Mouse (Mus musculus) midbrain, postnatal 0 days (tissue): Measurements from ENCODE around the gene Polr2b. TPM values are rescaled to one million over a fixed set of nuclear protein-coding genes. Genes with fewer than 3 reads are reported as not detected.

ENCODE experiments used
- ATAC-seq: fragments of 200-750 bp; cut with Nextera tagmentation; 2 replicates; pipeline ENCODE4 v1.8.0; 2017; ENCODE audit warnings: moderate number of reproducible peaks, mild to moderate bottlenecking, moderate TSS enrichment, moderate library complexity; ENCODE audit not compliant: low FRiP score
- DNase-seq: peaks from one replicate; pipeline ENCODE4 v3.0.0-alpha.2; 2015; ENCODE audit warnings: low spot score
- H3K27ac ChIP-seq: fragments of 300-500 bp; sonication (generic); 2 replicates; pipeline ENCODE4 v1.5.1; 2014; ENCODE audit warnings: low read depth, mild to moderate bottlenecking, low read length, mixed read lengths
- H3K27me3 ChIP-seq: fragments of 300-500 bp; sonication (generic); 2 replicates; pipeline ENCODE4 v1.6.1; 2014; ENCODE audit warnings: low read length, control low read depth, mixed read lengths; ENCODE audit not compliant: insufficient read depth
- H3K36me3 ChIP-seq: fragments of 300-500 bp; sonication (generic); 2 replicates; pipeline ENCODE4 v1.6.1; 2014; ENCODE audit warnings: low read length, control low read depth, mixed read lengths; ENCODE audit not compliant: insufficient read depth
- H3K4me1 ChIP-seq: fragments of 300-500 bp; sonication (generic); 2 replicates; pipeline ENCODE4 v1.6.1; 2014; ENCODE audit warnings: mild to moderate bottlenecking, control low read depth, antibody characterized with exemption, low read length, mixed read lengths; ENCODE audit not compliant: insufficient read depth
- H3K4me2 ChIP-seq: fragments of 300-500 bp; sonication (generic); 2 replicates; pipeline ENCODE4 v1.6.1; 2014; ENCODE audit warnings: low read depth, mild to moderate bottlenecking, low read length, mixed read lengths; ENCODE audit not compliant: poor library complexity, severe bottlenecking
- H3K4me3 ChIP-seq: fragments of 300-500 bp; sonication (generic); 2 replicates; pipeline ENCODE4 v1.5.1; 2014; ENCODE audit warnings: low read depth, mild to moderate bottlenecking, low read length, moderate library complexity
- H3K9ac ChIP-seq: fragments of 300-500 bp; sonication (generic); replicated peaks from 2 replicates; pipeline ENCODE4 v1.6.1; 2014; ENCODE audit warnings: mild to moderate bottlenecking, low read length, moderate library complexity, mixed read lengths; ENCODE audit not compliant: poor library complexity, severe bottlenecking
- H3K9me3 ChIP-seq: fragments of 300-500 bp; sonication (generic); 2 replicates; pipeline ENCODE4 v1.6.1; 2016; ENCODE audit warnings: low read length, control low read depth
- CTCF ChIP-seq: IDR thresholded peaks from 2 replicates; pipeline ENCODE4 v1.5.1; 2016; ENCODE audit warnings: antibody characterized with exemption, mild to moderate bottlenecking
- WGBS: fragments of 180-500 bp; shearing (Covaris S2); extraction: QIAGEN DNeasy Blood & Tissue Kit; methylation state at CpG from one replicate; pipeline ENCODE4 v1.1.7; 2014; 5-methylcytosine and 5-hydroxymethylcytosine counted together
- polyA plus RNA-seq: library from polyadenylated mRNA; unstranded; fragments of >200 nt; fragmentation: Nextera tagmentation; extraction: Ambion mirVana; gene quantifications from 2 replicates; pipeline ENCODE4 v1.2.1, GENCODE M21; 2015
- total RNA-seq: library from RNA; depleted of rRNA; stranded (reverse); fragments of >200 nt; gene quantifications from 2 replicates; pipeline ENCODE4 v1.2.3, GENCODE M21; 2014

Polr2b gene
- total and polyA plus RNA-seq, 2 experiments from 2014 or later: 52.0 to 70.2 TPM

- WGBS: 96% methylated on average over 5 of the region's 5 CpGs
- peak; percentile 62 for TF ChIP-seq CTCF
- DNase-seq: no peak
Measured at GRCm38 (mm10) chr5:77275950-77276349, 34.0 kb upstream of the Polr2b start.

GRCm38 (mm10) chr5:77277204-77277603 is 32.7 kb upstream of the Polr2b start:
- Histone ChIP-seq H3K9ac (no peak overlapping the region), H3K4me2 (no peak overlapping the region), H3K4me1 (no peaks in the 10 kb centered on the region), H3K27ac (no peak overlapping the region), H3K4me3 (no peak overlapping the region), H3K27me3 (no peaks in the 10 kb centered on the region), H3K36me3 (peaks cover 8% of the 10 kb centered on the region; the same call in 1 of the 2 replicates), H3K9me3 (no peaks in the 10 kb centered on the region)
- TF ChIP-seq CTCF: no peak
- 98% methylated on average over 6 of the region's 6 CpGs for WGBS
- no peak for DNase-seq
- no peak for ATAC-seq

More at GRCm38 (mm10) chr5:77275950-77276349, 34.0 kb upstream of the Polr2b start:
- Histone ChIP-seq H3K27me3 (no peaks in the 10 kb centered on the region), H3K4me3 (no peak overlapping the region), H3K36me3 (peaks cover 3% of the 10 kb centered on the region; the same call in 1 of the 2 replicates), H3K27ac (no peak overlapping the region), H3K9ac (no peak overlapping the region), H3K4me2 (no peak overlapping the region), H3K4me1 (no peaks in the 10 kb centered on the region), H3K9me3 (no peaks in the 10 kb centered on the region)
- no peak for ATAC-seq

- Histone ChIP-seq H3K27ac (no peak overlapping the region), H3K4me2 (no peak overlapping the region), H3K4me3 (no peak overlapping the region), H3K9me3 (no peaks in the 10 kb centered on the region), H3K4me1 (no peaks in the 10 kb centered on the region), H3K36me3 (peaks cover 17% of the 10 kb centered on the region; the same call in 1 of the 2 replicates), H3K27me3 (no peaks in the 10 kb centered on the region), H3K9ac (no peak overlapping the region)
- no peak for TF ChIP-seq CTCF
- 88% methylated on average over 20 of the region's 20 CpGs for WGBS
- no peak for ATAC-seq
- no peak for DNase-seq
Measured at GRCm38 (mm10) chr5:77281518-77282174, 28.3 kb upstream of the Polr2b start.

- Histone ChIP-seq H3K4me3 (no peak overlapping the region), H3K9me3 (no peaks in the 10 kb centered on the region), H3K9ac (no peak overlapping the region), H3K27ac (no peak overlapping the region), H3K4me2 (no peak overlapping the region), H3K4me1 (no peaks in the 10 kb centered on the region), H3K36me3 (peaks cover 17% of the 10 kb centered on the region; the same call in 1 of the 2 replicates), H3K27me3 (no peaks in the 10 kb centered on the region)
- no peak; the same call in 1 of the 2 replicates for ATAC-seq
- WGBS: 88% methylated on average over 9 of the region's 9 CpGs
- TF ChIP-seq CTCF: no peak
- peak; percentile 73 for DNase-seq
Measured at GRCm38 (mm10) chr5:77282242-77282641, 27.7 kb upstream of the Polr2b start.

DNA sequence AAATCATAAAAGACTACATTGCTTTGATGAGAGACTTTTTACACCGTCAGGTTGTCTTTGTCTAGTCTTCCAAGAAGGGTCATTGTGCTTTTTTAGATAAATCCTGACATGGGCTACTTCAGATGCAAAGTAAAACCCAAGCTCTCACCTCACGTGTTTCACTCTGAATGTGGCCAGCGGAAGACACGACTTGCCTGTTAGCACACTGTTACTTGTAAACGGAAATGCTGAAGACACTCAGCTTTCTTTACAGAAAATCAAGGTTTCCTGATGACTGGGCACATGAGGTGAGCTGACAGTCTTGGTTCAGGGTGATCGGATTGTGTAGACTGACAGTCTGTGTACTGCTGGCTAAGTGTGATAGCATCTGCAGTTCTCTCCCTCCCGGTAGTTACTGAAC is 24.3 kb upstream of the Polr2b start:
- ATAC-seq (no peak), DNase-seq (no peak)
- peaks cover 37% of the 10 kb centered on the region for H3K36me3 ChIP-seq
- H3K9ac ChIP-seq: no peak overlapping the region
- no peak overlapping the region for H3K27ac ChIP-seq
- WGBS: 77% methylated on average over 7 of the region's 7 CpGs
- H3K4me2 ChIP-seq: no peak overlapping the region
- no peaks in the 10 kb centered on the region for H3K4me1 ChIP-seq
- no peak overlapping the region for H3K4me3 ChIP-seq
- H3K9me3 ChIP-seq: no peaks in the 10 kb centered on the region
- TF ChIP-seq CTCF: no peak
- no peaks in the 10 kb centered on the region for H3K27me3 ChIP-seq

DNA sequence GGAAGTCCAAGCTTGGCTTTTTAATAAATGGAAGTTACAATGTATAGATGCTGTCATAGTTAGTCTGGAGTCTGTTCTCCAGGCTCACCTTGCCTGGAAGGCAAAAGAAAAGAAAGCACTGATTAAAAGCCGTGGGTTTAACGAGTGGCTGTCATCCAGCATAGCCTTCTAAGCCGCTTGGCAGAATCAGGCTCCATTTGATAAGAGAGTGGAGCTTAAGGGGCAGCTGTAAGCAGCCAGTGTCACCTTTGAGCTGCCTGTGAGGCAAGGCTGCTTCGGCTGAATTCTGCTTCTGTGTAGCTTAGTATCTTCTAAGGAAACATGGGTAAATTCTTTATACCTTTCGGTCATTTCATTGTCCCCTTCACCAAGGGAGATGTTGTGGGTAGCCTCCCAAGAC is 23.0 kb upstream of the Polr2b start:
- ATAC-seq: no peak

More for the DNA sequence above, 23.0 kb upstream of the Polr2b start:
- H3K9me3 ChIP-seq: no peaks in the 10 kb centered on the region
- TF ChIP-seq CTCF: no peak
- no peak overlapping the region for H3K4me3 ChIP-seq
- H3K36me3 ChIP-seq: peaks cover 32% of the 10 kb centered on the region
- H3K27me3 ChIP-seq: no peaks in the 10 kb centered on the region
- 77% methylated on average over 5 of the region's 5 CpGs for WGBS
- H3K27ac ChIP-seq: no peak overlapping the region
- no peaks in the 10 kb centered on the region for H3K4me1 ChIP-seq
- H3K4me2 ChIP-seq: no peak overlapping the region
- no peak for DNase-seq
- H3K9ac ChIP-seq: no peak overlapping the region
